Mouse (Mus musculus) hindbrain, embryonic 12.5 days (tissue): ENCODE measurements around the gene Gm428. TPM values are rescaled to one million over a fixed set of nuclear protein-coding genes. Genes with fewer than 3 reads are reported as not detected.
"Not testable (repeated sequence)": the region's sequence is repeated elsewhere in the genome, so short reads cannot be mapped to it uniquely, and the experiment has no call there.

ENCODE experiments used
- ATAC-seq: fragments of 200-750 bp; cut with Nextera tagmentation; 2 replicates; pipeline ENCODE4 v1.8.0; 2017; ENCODE audit warnings: moderate TSS enrichment; ENCODE audit not compliant: low FRiP score
- H3K27ac ChIP-seq: fragments of 300-500 bp; sonication (generic); 2 replicates; pipeline ENCODE4 v1.5.1; 2016; ENCODE audit warnings: mild to moderate bottlenecking
- H3K27me3 ChIP-seq: fragments of 300-500 bp; sonication (generic); 2 replicates; pipeline ENCODE4 v1.6.1; 2016; ENCODE audit warnings: mild to moderate bottlenecking
- H3K36me3 ChIP-seq: fragments of 300-500 bp; sonication (generic); 2 replicates; pipeline ENCODE4 v1.6.1; 2016; ENCODE audit warnings: mild to moderate bottlenecking
- H3K4me1 ChIP-seq: fragments of 300-500 bp; sonication (generic); 2 replicates; pipeline ENCODE4 v1.6.1; 2016
- H3K4me2 ChIP-seq: fragments of 300-500 bp; sonication (generic); replicated peaks from 2 replicates; pipeline ENCODE4 v1.6.1; 2016; ENCODE audit warnings: mild to moderate bottlenecking
- H3K4me3 ChIP-seq: fragments of 300-500 bp; sonication (generic); 2 replicates; pipeline ENCODE4 v1.5.1; 2016; ENCODE audit warnings: mild to moderate bottlenecking
- H3K9ac ChIP-seq: fragments of 300-500 bp; sonication (generic); 2 replicates; pipeline ENCODE4 v1.6.1; 2016; ENCODE audit warnings: mild to moderate bottlenecking, moderate library complexity
- H3K9me3 ChIP-seq: fragments of 300-500 bp; sonication (generic); replicated peaks from 2 replicates; pipeline ENCODE4 v1.6.1; 2016; ENCODE audit warnings: mild to moderate bottlenecking
- WGBS: fragments of 180-500 bp; shearing (Covaris S2); methylation state at CpG from one replicate; pipeline ENCODE4 v1.1.7; 2016; 5-methylcytosine and 5-hydroxymethylcytosine counted together
- polyA plus RNA-seq: library from polyadenylated mRNA; unstranded; fragments of >200 nt; fragmentation: Nextera tagmentation; extraction: Ambion mirVana; gene quantifications from 2 replicates; pipeline ENCODE4 v1.2.1, GENCODE M21; 2016

Gene Gm428
- polyA plus RNA-seq = not detected in 2 replicates

- H3K4me3 ChIP-seq, H3K4me2 ChIP-seq, H3K4me1 ChIP-seq, H3K9me3 ChIP-seq, H3K9ac ChIP-seq, H3K36me3 ChIP-seq, ATAC-seq, H3K27me3 ChIP-seq, H3K27ac ChIP-seq: not testable (repeated sequence)
- 71% methylated on average over 1 of the region's 4 CpGs for WGBS
Observed at GRCm38 (mm10) chr4:73683216-73683615, at the start of gene Gm428. Gene Gm428, plus strand, starts transcription at chr4:73683516.

- not testable (repeated sequence) for H3K27ac ChIP-seq, H3K27me3 ChIP-seq, H3K9ac ChIP-seq, H3K4me2 ChIP-seq, H3K4me3 ChIP-seq, H3K9me3 ChIP-seq, ATAC-seq, H3K4me1 ChIP-seq, H3K36me3 ChIP-seq
- WGBS = no CpG with 5 or more reads among the region's 4 CpGs
Observed at GRCm38 (mm10) chr4:73637821-73638220, 45.5 kb upstream of the Gm428 start, which contains the start of gene Gm11236. Gene Gm11236, plus strand, starts transcription at chr4:73638121.

- H3K36me3 ChIP-seq, H3K4me1 ChIP-seq, H3K9me3 ChIP-seq, ATAC-seq, H3K4me2 ChIP-seq, H3K4me3 ChIP-seq, H3K9ac ChIP-seq, H3K27ac ChIP-seq, H3K27me3 ChIP-seq: not testable (repeated sequence)
- WGBS = 86% methylated on average over 4 of the region's 4 CpGs
Observed at GRCm38 (mm10) chr4:73661864-73662263, 21.5 kb upstream of the Gm428 start.

GRCm38 (mm10) chr4:73668054-73668453 is 15.3 kb upstream of the Gm428 start, which contains the start of gene Gm11239:
Gene Gm11239, plus strand, starts transcription at chr4:73668354.
- not testable (repeated sequence) for H3K9ac ChIP-seq, H3K4me3 ChIP-seq, H3K36me3 ChIP-seq, H3K27ac ChIP-seq, H3K27me3 ChIP-seq, ATAC-seq, H3K4me1 ChIP-seq, H3K9me3 ChIP-seq, H3K4me2 ChIP-seq
- WGBS = no CpG with 5 or more reads among the region's 4 CpGs

- Histone ChIP-seq H3K4me3 (no peak overlapping the region), H3K4me2 (no peak overlapping the region), H3K9me3 (no peaks in the 10 kb centered on the region)
Observed at GRCm38 (mm10) chr4:73718761-73719160, 35.4 kb downstream of the Gm428 start.

GRCm38 (mm10) chr4:73719819-73720218 is 36.5 kb downstream of the Gm428 start:
- no peak for ATAC-seq
- Histone ChIP-seq H3K9me3 (no peaks in the 10 kb centered on the region), H3K27me3 (no peaks in the 10 kb centered on the region), H3K4me3 (no peak overlapping the region), H3K27ac (no peak overlapping the region), H3K4me2 (no peak overlapping the region), H3K4me1 (no peaks in the 10 kb centered on the region), H3K9ac (no peak overlapping the region), H3K36me3 (no peaks in the 10 kb centered on the region)

More at GRCm38 (mm10) chr4:73718761-73719160, 35.4 kb downstream of the Gm428 start:
- WGBS = 89% methylated on average over 1 of the region's 1 CpGs
- no peaks in the 10 kb centered on the region for H3K4me1 ChIP-seq
- H3K9ac ChIP-seq = no peak overlapping the region
- ATAC-seq = no peak
- H3K27ac ChIP-seq = no peak overlapping the region
- H3K27me3 ChIP-seq = no peaks in the 10 kb centered on the region
- no peaks in the 10 kb centered on the region for H3K36me3 ChIP-seq

Other genes starting within 250 kb of the Gm428 start
- not detected in 2 replicates for gene Gm11238, start 75.6 kb upstream of the Gm428 start, polyA plus RNA-seq
- gene Gm11237, start 60.5 kb upstream of the Gm428 start, polyA plus RNA-seq = not detected in 2 replicates
- gene Gm11236, start 45.4 kb upstream of the Gm428 start, polyA plus RNA-seq = not detected in 2 replicates
- not detected in 2 replicates for gene Gm11239, start 15.2 kb upstream of the Gm428 start, polyA plus RNA-seq
- 1.3 and 2.0 TPM in 2 replicates for gene Rasef, start 107.5 kb downstream of the Gm428 start, polyA plus RNA-seq
- not detected in 2 replicates for gene Gm11758, start 192.8 kb downstream of the Gm428 start, polyA plus RNA-seq
- not detected in 2 replicates for gene Gm11757, start 207.6 kb downstream of the Gm428 start, polyA plus RNA-seq
- not detected in 2 replicates for gene Gm13871, start 222.4 kb downstream of the Gm428 start, polyA plus RNA-seq
- gene Gm11756, start 237.2 kb downstream of the Gm428 start, polyA plus RNA-seq = not detected in 2 replicates